Mouse (Mus musculus): ENCODE measurements around the gene Ugt1a9.

GRCm38 (mm10) chr1:88243861-88244260, 173.3 kb downstream of the Ugt1a9 start:
- TF ChIP-seq EP300 (IDR thresholded peaks at IDR 0.05; ENCODE audit: low read length) (no peak), POLR2A (IDR thresholded peaks at IDR 0.05; ENCODE audit: low read depth, low read length) (no peak), CTCF (conservative IDR thresholded peaks at IDR 0.05 in 1 of 2, IDR thresholded peaks at IDR 0.05 in 1 of 2; ENCODE audit: low read depth in 2 of 2, low read length in 2 of 2) (no peak), ZKSCAN1 (IDR thresholded peaks at IDR 0.05; ENCODE audit: borderline replicate concordance, low read depth, low read length) (no peak), ZC3H11A (IDR thresholded peaks at IDR 0.05; ENCODE audit: low read depth, low read length) (no peak), CHD2 (IDR thresholded peaks at IDR 0.05; ENCODE audit: low read length) (no peak), POLR2AphosphoS2 (IDR thresholded peaks at IDR 0.05; ENCODE audit: low read depth, low read length) (no peak), MAFK (IDR thresholded peaks at IDR 0.05; ENCODE audit: insufficient replicate concordance, low read length) (no peak), ETS1 (conservative IDR thresholded peaks at IDR 0.05; ENCODE audit: low read depth, low read length) (no peak), MYC (IDR thresholded peaks at IDR 0.05; ENCODE audit: low read depth, low read length) (no peak), ZMIZ1 (IDR thresholded peaks at IDR 0.05; ENCODE audit: low read depth, low read length) (no peak), USF2 (conservative IDR thresholded peaks at IDR 0.05; ENCODE audit: low read depth, low read length) (no peak)

Data from CH12.LX (cell line).